Mouse (Mus musculus) CH12.LX (cell line): Measurements from ENCODE around the gene BC003965. TPM values are rescaled to one million over a fixed set of nuclear protein-coding genes. Genes with fewer than 3 reads are reported as not detected.
"Not testable (repeated sequence)": the region's sequence is repeated elsewhere in the genome, so short reads cannot be mapped to it uniquely, and the experiment has no call there.

Experiments
- DNase-seq: peaks from one replicate; pipeline ENCODE4 v3.0.0-alpha.2; 2013; ENCODE audit errors: extremely low read depth
- H3K27ac ChIP-seq: 2 replicates; pipeline ENCODE4 v1.5.1; 2012; ENCODE audit warnings: low read depth, mild to moderate bottlenecking, control low read depth, moderate library complexity; ENCODE audit not compliant: insufficient read depth
- H3K27me3 ChIP-seq: replicated peaks from 2 replicates; pipeline ENCODE3; 2012; ENCODE audit warnings: inconsistent platforms
- H3K36me3 ChIP-seq, 2 experiments: replicated peaks in 1 of 2; 2 replicates each; pipeline versions ENCODE3 to v1.6.1; 2012; ENCODE audit warnings: inconsistent platforms in 1 of 2, low read length in 1 of 2, mild to moderate bottlenecking in 1 of 2, mixed read lengths in 1 of 2, moderate library complexity in 1 of 2; ENCODE audit not compliant: control insufficient read depth in 1 of 2, insufficient read depth in 1 of 2
- H3K4me1 ChIP-seq, 2 experiments: 2 replicates each; pipeline ENCODE4 v1.6.1; 2012; ENCODE audit warnings: inconsistent platforms in 1 of 2, moderate library complexity in 1 of 2; ENCODE audit not compliant: insufficient read depth in 2 of 2, control insufficient read depth in 1 of 2
- H3K4me2 ChIP-seq: 2 replicates; pipeline ENCODE4 v1.6.1; 2012; ENCODE audit warnings: low read depth, mild to moderate bottlenecking, control low read depth; ENCODE audit not compliant: poor library complexity, insufficient read depth, severe bottlenecking
- H3K4me3 ChIP-seq, 3 experiments: fragments of 150-350 bp in 1 of 3; sonication (generic) in 1 of 3; replicated peaks in 1 of 3; 2 replicates each; pipeline versions ENCODE3 to v1.5.1; 2011 to 2012; ENCODE audit warnings: low read depth in 2 of 3, low read length in 2 of 3, mild to moderate bottlenecking in 2 of 3, moderate library complexity in 2 of 3, control low read depth in 1 of 3, improper control_type of control experiment in 1 of 3, inconsistent platforms in 1 of 3, mixed read lengths in 1 of 3; ENCODE audit not compliant: poor library complexity in 1 of 3
- H3K79me2 ChIP-seq: replicated peaks from 2 replicates; pipeline ENCODE4 v1.6.1; 2012; ENCODE audit warnings: mild to moderate bottlenecking, moderate library complexity; ENCODE audit not compliant: control insufficient read depth, poor library complexity, insufficient read depth, severe bottlenecking; ENCODE audit errors: extremely low read depth
- H3K9ac ChIP-seq: 2 replicates; pipeline ENCODE4 v1.6.1; 2012; ENCODE audit warnings: low read depth, mild to moderate bottlenecking, control low read depth, moderate library complexity; ENCODE audit not compliant: insufficient read depth
- H3K9me3 ChIP-seq: replicated peaks from 2 replicates; pipeline ENCODE3; 2012; ENCODE audit warnings: low read length, inconsistent platforms, mixed read lengths
- CHD1 ChIP-seq: IDR thresholded peaks from 2 replicates; pipeline ENCODE4 v1.6.1; 2012; ENCODE audit warnings: low read depth, low read length, improper control_type of control experiment, inconsistent platforms
- E2F4 ChIP-seq: IDR thresholded peaks from 2 replicates; pipeline ENCODE4 v1.6.1; 2011; ENCODE audit warnings: low read depth, low read length, improper control_type of control experiment; ENCODE audit not compliant: insufficient replicate concordance
- IRF4 ChIP-seq: IDR thresholded peaks from 2 replicates; pipeline ENCODE4 v1.6.1; 2014; ENCODE audit warnings: low read depth, mild to moderate bottlenecking, inconsistent platforms, low read length, improper control_type of control experiment
- KAT2A ChIP-seq: IDR thresholded peaks from 2 replicates; pipeline ENCODE4 v1.6.1; 2012; ENCODE audit warnings: low read length, improper control_type of control experiment, inconsistent platforms; ENCODE audit not compliant: insufficient replicate concordance
- MAFK ChIP-seq: IDR thresholded peaks from 2 replicates; pipeline ENCODE4 v1.6.1; 2011; ENCODE audit warnings: low read length, improper control_type of control experiment; ENCODE audit not compliant: insufficient replicate concordance
- MEF2A ChIP-seq: IDR thresholded peaks from 2 replicates; pipeline ENCODE4 v1.6.1; 2014; ENCODE audit warnings: low read depth, mild to moderate bottlenecking, inconsistent platforms, low read length, improper control_type of control experiment, borderline replicate concordance
- MYC ChIP-seq: IDR thresholded peaks from 2 replicates; pipeline ENCODE4 v1.6.1; 2011; ENCODE audit warnings: low read depth, mild to moderate bottlenecking, improper control_type of control experiment, low read length
- NELFE ChIP-seq: IDR thresholded peaks from 2 replicates; pipeline ENCODE4 v1.6.1; 2011; ENCODE audit warnings: low read depth, low read length, improper control_type of control experiment
- PAX5 ChIP-seq: IDR thresholded peaks from 2 replicates; pipeline ENCODE4 v1.6.1; 2012; ENCODE audit warnings: low read length, inconsistent platforms, mixed read lengths
- RCOR1 ChIP-seq: conservative IDR thresholded peaks from 2 replicates; pipeline ENCODE4 v1.6.1; 2012; ENCODE audit warnings: low read depth, mild to moderate bottlenecking, inconsistent platforms, low read length, improper control_type of control experiment
- SMC3 ChIP-seq: IDR thresholded peaks from 2 replicates; pipeline ENCODE4 v1.6.1; 2011; ENCODE audit warnings: low read depth, low read length, improper control_type of control experiment
- TCF12 ChIP-seq: IDR thresholded peaks from 2 replicates; pipeline ENCODE4 v1.6.1; 2014; ENCODE audit warnings: low read depth, mild to moderate bottlenecking, inconsistent platforms, low read length, improper control_type of control experiment
- USF1 ChIP-seq: IDR thresholded peaks from 2 replicates; pipeline ENCODE4 v1.6.1; 2014; ENCODE audit warnings: low read depth, mild to moderate bottlenecking, inconsistent platforms, low read length, improper control_type of control experiment
- USF2 ChIP-seq: conservative IDR thresholded peaks from 2 replicates; pipeline ENCODE4 v1.6.1; 2011; ENCODE audit warnings: low read depth, low read length, improper control_type of control experiment
- dilution Hi-C: fragments of 300-500 bp; cut with MboI; formaldehyde crosslinking; loops from 2 replicates; pipeline ENCODE4 v1.14.3; 2020; ENCODE audit warnings: low sequenced_read_pairs; ENCODE audit not compliant: extremely low pct_unique_long_range_greater_than_20kb, extremely low pct_ligation_motif_present
- in situ Hi-C: fragments of 300-500 bp; cut with MboI; formaldehyde crosslinking; loops from 3 replicates; pipeline ENCODE4 v1.14.3; 2019; ENCODE audit warnings: low sequenced_read_pairs, low pct_ligation_motif_present, low pct_unique_long_range_greater_than_20kb, mixed read lengths
- polyA plus RNA-seq: library from polyadenylated mRNA; unstranded; fragments of >175 nt; gene quantifications from 2 replicates; pipeline ENCODE4 v1.2.1, GENCODE M21; 2012; ENCODE audit warnings: low read depth; ENCODE audit not compliant: insufficient read length
- total RNA-seq, 2 experiments: library from RNA; depleted of rRNA; stranded (reverse); fragments of 300-350 nt in 1 of 2; fragments of >200 nt in 1 of 2; gene quantifications; 2 replicates each; pipeline ENCODE4 v1.2.3; 2012 to 2014

BC003965 gene
- total and polyA plus RNA-seq, 3 experiments = 18.7 to 24.9 (median 24.7) TPM

DNA sequence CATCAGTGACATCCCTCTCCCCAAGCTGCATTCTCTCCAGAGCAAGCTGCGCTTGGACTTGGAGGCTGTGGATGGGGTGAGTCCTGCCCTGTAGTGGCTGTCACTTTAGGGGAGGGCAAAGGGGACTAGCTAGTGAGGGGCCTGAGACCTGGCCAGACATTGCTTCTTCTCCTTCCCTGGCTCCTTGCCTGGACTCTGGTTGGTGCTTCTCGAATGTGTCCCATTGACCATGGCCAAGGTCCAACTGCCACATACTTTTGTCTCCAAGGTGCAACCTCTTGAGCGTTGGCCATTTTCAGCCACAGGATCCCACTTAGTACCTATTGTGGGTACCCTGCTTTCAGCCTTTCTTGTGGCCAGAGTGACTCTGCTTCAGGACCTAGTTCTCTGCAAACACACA, 46.3 kb downstream of the BC003965 start:
- Histone ChIP-seq H3K4me3 (no peak overlapping the region), H3K79me2 (peaks cover 5% of the 10 kb centered on the region), H3K27me3 (no peaks in the 10 kb centered on the region), H3K4me1 (peaks cover 3 to 20% of the 10 kb centered on the region in 2 experiments; a peak in 2 of 4 replicates), H3K4me2 (no peak overlapping the region), H3K9ac (no peak overlapping the region), H3K36me3 (peaks cover 67 to 74% of the 10 kb centered on the region in 2 experiments), H3K9me3 (no peaks in the 10 kb centered on the region), H3K27ac (no peak overlapping the region)
- dilution Hi-C loops (no loop called here), in situ Hi-C loops (no loop called here)
- DNase-seq = no peak
- TF ChIP-seq MEF2A (no peak), USF1 (no peak), MYC (no peak), KAT2A (no peak), CHD1 (no peak), IRF4 (no peak), RCOR1 (no peak), NELFE (no peak), TCF12 (no peak), SMC3 (no peak)

DNA sequence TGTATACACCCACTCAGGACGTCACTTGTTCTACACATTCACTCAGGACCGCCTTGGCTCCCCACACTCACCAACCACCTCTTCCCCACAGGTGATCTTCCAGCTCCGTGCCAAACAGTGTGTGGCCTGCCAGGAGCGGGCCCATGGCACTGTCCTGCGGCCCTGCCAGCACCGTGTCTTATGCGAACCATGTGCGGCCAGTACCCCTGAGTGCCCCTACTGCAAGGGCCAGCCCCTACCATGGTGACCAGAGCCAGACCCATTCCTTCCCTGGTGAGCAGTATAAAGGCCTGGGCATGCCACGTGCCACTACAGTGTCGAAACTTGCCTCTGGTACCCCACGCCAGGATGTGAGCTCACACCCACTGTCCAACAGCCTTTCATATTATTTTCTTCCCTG, 47.3 kb downstream of the BC003965 start:
- DNase-seq, H3K27ac ChIP-seq, H3K79me2 ChIP-seq, in situ Hi-C loops, H3K9me3 ChIP-seq, H3K27me3 ChIP-seq, dilution Hi-C loops, H3K9ac ChIP-seq, H3K4me3 ChIP-seq, H3K4me2 ChIP-seq: not testable (repeated sequence)
- peaks cover 0 to 11% of the 10 kb centered on the region in 2 experiments; a peak in 2 of 4 replicates for H3K4me1 ChIP-seq
- H3K36me3 ChIP-seq = peaks cover 63 to 73% of the 10 kb centered on the region in 2 experiments

GRCm38 (mm10) chr17:25235635-25236034, 51.3 kb downstream of the BC003965 start:
- DNase-seq = no peak
- no peak overlapping the region for H3K4me2 ChIP-seq
- peaks cover 0 to 7% of the 10 kb centered on the region in 2 experiments; a peak in 2 of 4 replicates for H3K4me1 ChIP-seq
- H3K36me3 ChIP-seq = peaks cover 29 to 42% of the 10 kb centered on the region in 2 experiments
- TF ChIP-seq E2F4 (no peak), PAX5 (no peak), MAFK (no peak), USF2 (no peak)
- in situ Hi-C loops = loop anchor here (5.0 kb wide), 1 partner anchor 37 kb away; the partner anchor contains the start of gene Ube2i
- no peaks in the 10 kb centered on the region for H3K27me3 ChIP-seq
- H3K4me3 ChIP-seq = no peak overlapping the region
- no peak overlapping the region for H3K27ac ChIP-seq
- H3K79me2 ChIP-seq = peaks cover 6% of the 10 kb centered on the region
- no peaks in the 10 kb centered on the region for H3K9me3 ChIP-seq
- no peak overlapping the region for H3K9ac ChIP-seq
- dilution Hi-C loops = no loop called here

Other genes with a start within 250 kb of the BC003965 start
Only the 20 nearest of the 22 such genes appear.
- 33.5 and 48.9 TPM in 2 replicates for gene Jpt2, start 223.9 kb upstream of the BC003965 start, total RNA-seq (2012; rRNA removed)
- 67.6 and 70.9 TPM in 2 replicates for gene Jpt2, start 223.9 kb upstream of the BC003965 start, total RNA-seq (2014; rRNA removed)
- gene Jpt2, start 223.9 kb upstream of the BC003965 start, polyA plus RNA-seq = 60.2 and 62.9 TPM in 2 replicates
- gene Cramp1l, start 168.8 kb upstream of the BC003965 start, total RNA-seq (2012; rRNA removed) = 4.3 and 4.4 TPM in 2 replicates
- 2.0 and 2.1 TPM in 2 replicates for gene Cramp1l, start 168.8 kb upstream of the BC003965 start, total RNA-seq (2014; rRNA removed)
- 6.8 and 6.9 TPM in 2 replicates for gene Cramp1l, start 168.8 kb upstream of the BC003965 start, polyA plus RNA-seq
- 16.6 and 24.4 TPM in 2 replicates for gene Ift140, start 168.5 kb upstream of the BC003965 start, total RNA-seq (2012; rRNA removed)
- gene Ift140, start 168.5 kb upstream of the BC003965 start, total RNA-seq (2014; rRNA removed) = 26.4 and 27.0 TPM in 2 replicates
- 33.4 and 34.8 TPM in 2 replicates for gene Ift140, start 168.5 kb upstream of the BC003965 start, polyA plus RNA-seq
- gene Tmem204, start 101.0 kb upstream of the BC003965 start, total RNA-seq (2012; rRNA removed) = 0.08 TPM in 1 of 2 replicates, not detected in the other
- not detected in 2 replicates for gene Tmem204, start 101.0 kb upstream of the BC003965 start, total RNA-seq (2014; rRNA removed)
- 1.6 and 1.9 TPM in 2 replicates for gene Tmem204, start 101.0 kb upstream of the BC003965 start, polyA plus RNA-seq
- gene Telo2, start 68.6 kb upstream of the BC003965 start, total RNA-seq (2012; rRNA removed) = 28.4 and 42.5 TPM in 2 replicates
- 25.5 and 27.9 TPM in 2 replicates for gene Telo2, start 68.6 kb upstream of the BC003965 start, total RNA-seq (2014; rRNA removed)
- 34.9 and 38.8 TPM in 2 replicates for gene Telo2, start 68.6 kb upstream of the BC003965 start, polyA plus RNA-seq
- gene Ptx4, start 63.8 kb upstream of the BC003965 start, total RNA-seq (2012; rRNA removed) = not detected in 2 replicates
- not detected in 2 replicates for gene Ptx4, start 63.8 kb upstream of the BC003965 start, total RNA-seq (2014; rRNA removed)
- not detected in 2 replicates for gene Ptx4, start 63.8 kb upstream of the BC003965 start, polyA plus RNA-seq
- 11.6 and 12.6 TPM in 2 replicates for gene Clcn7, start 51.2 kb upstream of the BC003965 start, total RNA-seq (2012; rRNA removed)
- 8.3 and 8.6 TPM in 2 replicates for gene Clcn7, start 51.2 kb upstream of the BC003965 start, total RNA-seq (2014; rRNA removed)
- 14.2 and 14.3 TPM in 2 replicates for gene Clcn7, start 51.2 kb upstream of the BC003965 start, polyA plus RNA-seq
- gene Ccdc154, start 22.1 kb upstream of the BC003965 start, total RNA-seq (2012; rRNA removed) = 0.04 and 0.08 TPM in 2 replicates
- gene Ccdc154, start 22.1 kb upstream of the BC003965 start, total RNA-seq (2014; rRNA removed) = not detected in 2 replicates
- not detected in 2 replicates for gene Ccdc154, start 22.1 kb upstream of the BC003965 start, polyA plus RNA-seq
- gene Gm38655, start 9.1 kb upstream of the BC003965 start, total RNA-seq (2012; rRNA removed) = not detected in 2 replicates
- not detected in 2 replicates for gene Gm38655, start 9.1 kb upstream of the BC003965 start, total RNA-seq (2014; rRNA removed)
- not detected in 2 replicates for gene Gm38655, start 9.1 kb upstream of the BC003965 start, polyA plus RNA-seq
- gene Unkl, start 3.8 kb downstream of the BC003965 start, total RNA-seq (2012; rRNA removed) = 11.4 and 12.0 TPM in 2 replicates
- gene Unkl, start 3.8 kb downstream of the BC003965 start, total RNA-seq (2014; rRNA removed) = 14.3 and 14.7 TPM in 2 replicates
- 14.6 and 17.2 TPM in 2 replicates for gene Unkl, start 3.8 kb downstream of the BC003965 start, polyA plus RNA-seq
- 24.0 and 27.0 TPM in 2 replicates for gene Gnptg, start 55.6 kb downstream of the BC003965 start, total RNA-seq (2012; rRNA removed)
- 20.7 and 22.1 TPM in 2 replicates for gene Gnptg, start 55.6 kb downstream of the BC003965 start, total RNA-seq (2014; rRNA removed)
- gene Gnptg, start 55.6 kb downstream of the BC003965 start, polyA plus RNA-seq = 24.5 and 28.0 TPM in 2 replicates
- gene Tsr3, start 55.6 kb downstream of the BC003965 start, total RNA-seq (2012; rRNA removed) = 38.7 and 40.0 TPM in 2 replicates
- 38.3 and 40.8 TPM in 2 replicates for gene Tsr3, start 55.6 kb downstream of the BC003965 start, total RNA-seq (2014; rRNA removed)
- gene Tsr3, start 55.6 kb downstream of the BC003965 start, polyA plus RNA-seq = 42.3 and 52.8 TPM in 2 replicates
- 0.08 and 0.21 TPM in 2 replicates for gene Baiap3, start 71.8 kb downstream of the BC003965 start, total RNA-seq (2012; rRNA removed)
- not detected in 2 replicates for gene Baiap3, start 71.8 kb downstream of the BC003965 start, total RNA-seq (2014; rRNA removed)
- 0.19 and 0.25 TPM in 2 replicates for gene Baiap3, start 71.8 kb downstream of the BC003965 start, polyA plus RNA-seq
- 356 and 455 TPM in 2 replicates for gene Ube2i, start 90.1 kb downstream of the BC003965 start, total RNA-seq (2012; rRNA removed)
- 731 and 764 TPM in 2 replicates for gene Ube2i, start 90.1 kb downstream of the BC003965 start, total RNA-seq (2014; rRNA removed)
- 417 and 578 TPM in 2 replicates for gene Ube2i, start 90.1 kb downstream of the BC003965 start, polyA plus RNA-seq
- gene Prss34, start 113.8 kb downstream of the BC003965 start, total RNA-seq (2012; rRNA removed) = 0.34 TPM in 1 of 2 replicates, not detected in the other
- not detected in 2 replicates for gene Prss34, start 113.8 kb downstream of the BC003965 start, total RNA-seq (2014; rRNA removed)
- gene Prss34, start 113.8 kb downstream of the BC003965 start, polyA plus RNA-seq = not detected in 2 replicates
- gene Prss28, start 124.1 kb downstream of the BC003965 start, total RNA-seq (2012; rRNA removed) = not detected in 2 replicates
- not detected in 2 replicates for gene Prss28, start 124.1 kb downstream of the BC003965 start, total RNA-seq (2014; rRNA removed)
- gene Prss28, start 124.1 kb downstream of the BC003965 start, polyA plus RNA-seq = not detected in 2 replicates
- not detected in 2 replicates for gene Prss29, start 134.1 kb downstream of the BC003965 start, total RNA-seq (2012; rRNA removed)
- not detected in 2 replicates for gene Prss29, start 134.1 kb downstream of the BC003965 start, total RNA-seq (2014; rRNA removed)
- not detected in 2 replicates for gene Prss29, start 134.1 kb downstream of the BC003965 start, polyA plus RNA-seq
- not detected in 2 replicates for gene Tpsab1, start 161.0 kb downstream of the BC003965 start, total RNA-seq (2012; rRNA removed)
- not detected in 2 replicates for gene Tpsab1, start 161.0 kb downstream of the BC003965 start, total RNA-seq (2014; rRNA removed)
- gene Tpsab1, start 161.0 kb downstream of the BC003965 start, polyA plus RNA-seq = not detected in 2 replicates
- not detected in 2 replicates for gene Tpsb2, start 181.8 kb downstream of the BC003965 start, total RNA-seq (2012; rRNA removed)
- gene Tpsb2, start 181.8 kb downstream of the BC003965 start, total RNA-seq (2014; rRNA removed) = not detected in 2 replicates
- gene Tpsb2, start 181.8 kb downstream of the BC003965 start, polyA plus RNA-seq = not detected in 2 replicates
- not detected in 2 replicates for gene Tpsg1, start 184.7 kb downstream of the BC003965 start, total RNA-seq (2012; rRNA removed)
- gene Tpsg1, start 184.7 kb downstream of the BC003965 start, total RNA-seq (2014; rRNA removed) = not detected in 2 replicates
- gene Tpsg1, start 184.7 kb downstream of the BC003965 start, polyA plus RNA-seq = not detected in 2 replicates